Mouse (Mus musculus): ENCODE measurements around the gene Efcab1. TPM values are rescaled to one million over a fixed set of nuclear protein-coding genes. Genes with fewer than 3 reads are reported as not detected.
"Not testable (repeated sequence)": the region's sequence is repeated elsewhere in the genome, so short reads cannot be mapped to it uniquely, and the experiment has no call there.

Gene Efcab1
- not detected for total RNA-seq (2021)

GRCm38 (mm10) chr16:14906393-14907100 lies at the start of gene Efcab1:
TSS of gene Efcab1 (plus strand) at chr16:14906606.
- intact Hi-C loops (cut with DNase I) = no loop called here

GRCm38 (mm10) chr16:14859443-14859842 lies 47.0 kb upstream of the Efcab1 start:
- intact Hi-C loops (cut with DNase I) = no loop called here
- no peak for DNase-seq

More at GRCm38 (mm10) chr16:14906393-14907100, at the start of gene Efcab1:
- no peak for DNase-seq

- intact Hi-C loops (cut with DNase I) = no loop called here
- no peak for DNase-seq
These were observed 21.5 kb upstream of the Efcab1 start for GRCm38 (mm10) chr16:14884916-14885315.

GRCm38 (mm10) chr16:14885372-14885771 lies 21.0 kb upstream of the Efcab1 start:
- no peak for DNase-seq
- intact Hi-C loops (cut with DNase I) = no loop called here

- no peak for DNase-seq
These were observed 13.9 kb upstream of the Efcab1 start for GRCm38 (mm10) chr16:14892492-14892891.

GRCm38 (mm10) chr16:14893864-14894263 lies 12.5 kb upstream of the Efcab1 start:
- intact Hi-C loops (cut with DNase I) = no loop called here
- no peak for DNase-seq

More at GRCm38 (mm10) chr16:14892492-14892891, 13.9 kb upstream of the Efcab1 start:
- intact Hi-C loops (cut with DNase I) = no loop called here

- intact Hi-C loops (cut with DNase I) = no loop called here
- DNase-seq = peak; percentile 10
These were observed 11.7 kb upstream of the Efcab1 start for GRCm38 (mm10) chr16:14894713-14895112.

- intact Hi-C loops (cut with DNase I) = no loop called here
- peak; percentile 8 to 9 for DNase-seq
These were observed 10.9 kb upstream of the Efcab1 start for GRCm38 (mm10) chr16:14895543-14895942.

- intact Hi-C loops (cut with DNase I) = not testable (repeated sequence)
These were observed 24.3 kb downstream of the Efcab1 start for GRCm38 (mm10) chr16:14930711-14931110.

GRCm38 (mm10) chr16:14936478-14937166 lies 30.2 kb downstream of the Efcab1 start:
- intact Hi-C loops (cut with DNase I) = not testable (repeated sequence)
- peak; percentile 53 to 63 for DNase-seq

More at GRCm38 (mm10) chr16:14930711-14931110, 24.3 kb downstream of the Efcab1 start:
- DNase-seq = not testable (repeated sequence)

GRCm38 (mm10) chr16:14939552-14939951 lies 33.1 kb downstream of the Efcab1 start:
- intact Hi-C loops (cut with DNase I) = no loop called here
- peak in 1 of 2 experiments; percentile 5 for DNase-seq

- peak; percentile 32 to 53 for DNase-seq
- intact Hi-C loops (cut with DNase I) = no loop called here
These were observed 33.7 kb downstream of the Efcab1 start for GRCm38 (mm10) chr16:14939994-14940715.

GRCm38 (mm10) chr16:14940898-14941297 lies 34.5 kb downstream of the Efcab1 start:
- intact Hi-C loops (cut with DNase I) = no loop called here
- DNase-seq = peak; percentile 24 to 32

- DNase-seq = no peak
- intact Hi-C loops (cut with DNase I) = no loop called here
These were observed 37.1 kb downstream of the Efcab1 start for GRCm38 (mm10) chr16:14943530-14943929.

- intact Hi-C loops (cut with DNase I); DNase-seq: not testable (repeated sequence)
These were observed 41.2 kb downstream of the Efcab1 start for GRCm38 (mm10) chr16:14947561-14947960.

GRCm38 (mm10) chr16:14951894-14952293 lies 45.5 kb downstream of the Efcab1 start:
- DNase-seq = no peak
- intact Hi-C loops (cut with DNase I) = no loop called here

GRCm38 (mm10) chr16:14959743-14960142 lies 53.3 kb downstream of the Efcab1 start:
- intact Hi-C loops (cut with DNase I) = no loop called here
- DNase-seq = no peak

- intact Hi-C loops (cut with DNase I) = no loop called here
- no peak for DNase-seq
These were observed 67.3 kb downstream of the Efcab1 start for GRCm38 (mm10) chr16:14973696-14974095.

- no peak for DNase-seq
These were observed 72.8 kb downstream of the Efcab1 start for GRCm38 (mm10) chr16:14979228-14979627.

GRCm38 (mm10) chr16:14989614-14990268 lies 83.3 kb downstream of the Efcab1 start:
- DNase-seq = peak; percentile 6 to 18

More at GRCm38 (mm10) chr16:14979228-14979627, 72.8 kb downstream of the Efcab1 start:
- intact Hi-C loops (cut with DNase I) = no loop called here

GRCm38 (mm10) chr16:14991001-14991400 lies 84.6 kb downstream of the Efcab1 start:
- DNase-seq = no peak
- intact Hi-C loops (cut with DNase I) = no loop called here

More at GRCm38 (mm10) chr16:14989614-14990268, 83.3 kb downstream of the Efcab1 start:
- intact Hi-C loops (cut with DNase I) = no loop called here

All from heart, postnatal 10 days (tissue).